Mouse (Mus musculus): ENCODE measurements around the gene Nt5c2. TPM values are rescaled to one million over a fixed set of nuclear protein-coding genes. Genes with fewer than 3 reads are reported as not detected.

Nt5c2 gene
- polyA plus RNA-seq, 1 experiment: 46.7 TPM

DNA sequence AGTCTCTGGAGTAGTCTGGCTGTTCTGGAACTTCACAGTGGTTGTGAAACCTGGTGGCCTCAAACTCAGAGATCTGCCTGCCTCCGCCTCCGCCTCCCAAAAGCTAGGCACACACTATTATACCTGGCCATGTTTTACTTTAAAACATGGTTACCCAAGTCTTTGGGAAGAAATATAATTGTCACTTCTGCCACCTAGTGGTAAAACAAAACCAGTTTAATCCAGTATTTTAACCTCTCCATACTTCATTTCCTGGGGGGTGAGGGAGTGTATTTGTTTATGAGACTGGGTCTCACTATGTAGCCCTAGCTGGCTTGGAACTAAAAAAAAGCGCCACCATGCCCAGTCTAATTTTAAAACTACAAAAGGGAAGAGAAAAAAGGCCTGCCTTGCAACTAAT is 28.7 kb upstream of the Nt5c2 start:
- no peak overlapping the region for H3K27ac ChIP-seq (ENCODE audit: insufficient read depth, low read length)
- no peak for TF ChIP-seq CTCF (IDR thresholded peaks at IDR 0.05; ENCODE audit: extremely low read depth, insufficient read depth, low read length)
- TF ChIP-seq POLR2A (IDR thresholded peaks at IDR 0.05; ENCODE audit: extremely low read depth, insufficient read depth, low read length): no peak
- H3K4me3 ChIP-seq (ENCODE audit: insufficient read depth, low read length): no peak overlapping the region
- peaks cover 3% of the 10 kb centered on the region for H3K4me1 ChIP-seq (ENCODE audit: control insufficient read depth, insufficient read depth, low read length)

DNA sequence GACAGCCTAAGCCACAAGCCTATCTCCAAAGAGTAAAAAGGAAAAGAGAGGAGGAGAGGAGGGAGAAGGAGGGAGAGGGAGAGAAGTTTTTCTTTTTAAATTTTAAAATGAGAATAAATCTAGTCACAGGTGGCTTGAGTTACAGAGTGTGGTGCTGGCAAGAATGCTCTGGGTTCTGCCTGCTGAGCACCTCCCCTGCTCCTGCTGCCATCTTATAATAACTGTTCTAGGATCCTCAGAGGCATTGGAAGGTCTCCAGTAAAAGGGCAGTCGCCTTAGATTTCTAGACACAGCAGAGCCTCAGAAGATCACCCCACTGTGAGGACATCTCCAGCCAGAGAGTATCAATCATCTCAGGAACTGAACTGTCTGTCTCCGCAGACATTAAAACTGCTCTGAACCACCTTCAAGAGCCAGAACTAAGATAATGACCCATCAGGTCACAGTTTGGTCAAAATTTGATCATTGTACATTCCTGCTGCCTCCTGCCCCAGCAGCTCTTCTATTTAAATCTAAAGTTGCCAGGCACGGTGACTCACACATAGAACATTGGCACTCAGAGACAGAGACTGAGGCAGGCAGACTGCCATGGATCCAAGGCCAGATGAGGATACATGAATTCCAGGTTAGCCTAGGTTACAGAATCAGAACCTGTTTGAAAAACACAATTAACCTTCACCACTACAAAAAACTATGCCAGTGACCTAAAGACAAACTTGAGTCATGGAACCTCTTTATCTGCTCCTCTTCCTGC is 25.9 kb upstream of the Nt5c2 start:
- no peak overlapping the region for H3K27ac ChIP-seq (ENCODE audit: insufficient read depth, low read length)
- TF ChIP-seq POLR2A (IDR thresholded peaks at IDR 0.05; ENCODE audit: extremely low read depth, insufficient read depth, low read length): no peak
- no peak for TF ChIP-seq CTCF (IDR thresholded peaks at IDR 0.05; ENCODE audit: extremely low read depth, insufficient read depth, low read length)
- H3K4me3 ChIP-seq (ENCODE audit: insufficient read depth, low read length): no peak overlapping the region
- H3K4me1 ChIP-seq (ENCODE audit: control insufficient read depth, insufficient read depth, low read length): peaks cover 3% of the 10 kb centered on the region

DNA sequence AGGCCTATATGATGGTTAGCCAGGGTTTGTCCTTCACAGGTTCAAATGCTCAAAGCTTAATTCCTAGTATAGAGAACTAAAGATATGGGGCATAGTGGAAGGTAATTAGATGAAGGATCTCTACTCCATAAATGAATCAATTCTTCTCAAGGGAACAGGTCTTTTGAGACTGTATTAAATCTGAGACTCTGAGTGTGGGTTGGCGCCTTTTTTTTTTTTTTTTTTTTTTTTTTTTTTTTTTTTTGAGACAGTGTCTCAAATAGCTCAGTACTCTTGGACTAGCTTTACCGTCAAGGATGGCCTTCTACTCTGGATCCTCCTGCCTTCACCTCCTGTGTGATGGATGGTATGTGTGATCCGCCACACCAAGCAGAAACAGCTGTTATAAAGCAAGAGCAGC is 21.6 kb upstream of the Nt5c2 start:
- H3K4me3 ChIP-seq (ENCODE audit: insufficient read depth, low read length): no peak overlapping the region
- TF ChIP-seq CTCF (IDR thresholded peaks at IDR 0.05; ENCODE audit: extremely low read depth, insufficient read depth, low read length) (no peak), POLR2A (IDR thresholded peaks at IDR 0.05; ENCODE audit: extremely low read depth, insufficient read depth, low read length) (no peak)
- H3K27ac ChIP-seq (ENCODE audit: insufficient read depth, low read length): no peak overlapping the region
- peaks cover 3% of the 10 kb centered on the region for H3K4me1 ChIP-seq (ENCODE audit: control insufficient read depth, insufficient read depth, low read length)

DNA sequence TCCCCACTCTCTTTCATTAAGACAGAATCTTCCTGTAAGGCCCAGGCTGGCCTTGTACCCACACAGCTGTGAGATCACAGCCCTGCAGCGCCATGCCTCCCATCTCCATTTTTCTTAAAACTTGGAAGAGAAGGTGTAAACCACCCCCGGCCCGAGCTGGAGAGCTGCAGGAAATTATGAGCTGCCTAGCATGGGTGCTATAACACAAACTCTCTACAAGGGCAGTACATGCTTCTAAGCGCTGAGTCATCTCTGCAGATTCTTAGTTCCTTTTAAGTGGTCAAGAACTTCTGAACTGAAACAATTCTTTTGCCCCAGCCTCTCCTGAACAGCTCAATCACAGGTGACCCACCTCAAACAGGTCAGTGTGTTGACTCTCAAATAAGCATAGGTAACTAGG is 20.0 kb upstream of the Nt5c2 start:
- no peak overlapping the region for H3K27ac ChIP-seq (ENCODE audit: insufficient read depth, low read length)
- H3K4me3 ChIP-seq (ENCODE audit: insufficient read depth, low read length): no peak overlapping the region
- TF ChIP-seq CTCF (IDR thresholded peaks at IDR 0.05; ENCODE audit: extremely low read depth, insufficient read depth, low read length) (no peak), POLR2A (IDR thresholded peaks at IDR 0.05; ENCODE audit: extremely low read depth, insufficient read depth, low read length) (no peak)
- H3K4me1 ChIP-seq (ENCODE audit: control insufficient read depth, insufficient read depth, low read length): no peaks in the 10 kb centered on the region

DNA sequence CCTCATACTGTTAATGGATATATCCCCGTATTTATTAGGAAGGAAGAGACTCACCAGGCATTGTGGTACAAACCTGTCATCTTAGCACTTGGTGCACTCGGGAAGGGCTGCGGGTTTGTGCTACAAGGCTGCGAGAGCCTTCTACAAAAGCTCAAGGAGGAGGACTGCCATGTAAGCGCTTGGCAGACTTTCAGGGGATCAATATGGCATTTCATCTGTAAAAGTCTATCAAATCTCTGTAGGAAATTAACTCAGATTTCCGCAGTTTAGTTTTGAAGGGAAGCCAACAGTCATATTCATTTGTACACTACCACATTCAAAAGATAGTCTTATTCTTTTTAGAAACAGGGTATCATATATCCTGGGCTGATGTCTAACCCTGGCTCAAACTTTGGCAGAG is 16.8 kb upstream of the Nt5c2 start:
- Histone ChIP-seq H3K4me1 (ENCODE audit: control insufficient read depth, insufficient read depth, low read length) (peaks cover under 1% of the 10 kb centered on the region), H3K27ac (ENCODE audit: insufficient read depth, low read length) (no peak overlapping the region), H3K4me3 (ENCODE audit: insufficient read depth, low read length) (no peak overlapping the region)
- TF ChIP-seq POLR2A (IDR thresholded peaks at IDR 0.05; ENCODE audit: extremely low read depth, insufficient read depth, low read length) (no peak), CTCF (IDR thresholded peaks at IDR 0.05; ENCODE audit: extremely low read depth, insufficient read depth, low read length) (no peak)

DNA sequence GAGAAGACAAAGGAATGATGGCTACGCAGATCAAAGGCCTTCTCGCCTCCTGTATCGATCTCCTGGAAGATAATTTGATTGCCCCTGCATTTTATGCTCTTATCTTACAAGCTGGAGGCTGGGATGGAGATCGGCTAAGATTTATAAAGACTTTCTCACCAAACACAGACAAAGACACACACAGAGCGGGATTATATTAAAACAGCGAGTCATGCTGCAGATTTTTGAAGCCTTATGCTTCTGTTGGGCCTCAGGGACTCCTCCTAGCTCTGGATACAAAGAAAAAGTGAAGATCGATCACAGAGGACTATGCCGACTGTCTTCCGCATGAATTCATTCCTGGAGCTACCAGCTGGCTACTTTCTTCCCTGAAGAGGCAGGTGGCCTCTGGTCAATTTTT is 14.8 kb upstream of the Nt5c2 start:
- Histone ChIP-seq H3K4me1 (ENCODE audit: control insufficient read depth, insufficient read depth, low read length) (peaks cover 1% of the 10 kb centered on the region), H3K4me3 (ENCODE audit: insufficient read depth, low read length) (no peak overlapping the region), H3K27ac (ENCODE audit: insufficient read depth, low read length) (no peak overlapping the region)
- TF ChIP-seq CTCF (IDR thresholded peaks at IDR 0.05; ENCODE audit: extremely low read depth, insufficient read depth, low read length) (no peak), POLR2A (IDR thresholded peaks at IDR 0.05; ENCODE audit: extremely low read depth, insufficient read depth, low read length) (no peak)

DNA sequence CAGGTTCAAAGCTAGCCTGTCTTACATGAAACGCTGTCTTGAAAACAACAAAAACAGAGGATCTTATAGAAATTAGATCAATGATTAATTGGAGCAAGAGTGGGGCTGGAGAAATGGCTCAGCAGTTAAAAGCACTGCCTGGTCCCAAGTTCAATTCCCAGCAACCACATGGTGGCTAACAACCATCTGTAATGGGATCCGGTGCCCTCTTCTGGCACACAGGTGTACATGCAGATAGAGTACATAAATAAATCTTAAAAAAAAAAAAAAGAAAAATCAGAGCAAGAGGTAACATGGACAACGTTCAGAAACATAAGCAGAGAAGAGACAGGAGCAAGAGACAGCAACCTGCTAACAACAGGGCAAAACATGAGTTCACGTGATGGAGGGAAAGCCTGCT is 11.6 kb upstream of the Nt5c2 start:
- H3K4me3 ChIP-seq (ENCODE audit: insufficient read depth, low read length): no peak overlapping the region
- no peak overlapping the region for H3K27ac ChIP-seq (ENCODE audit: insufficient read depth, low read length)
- TF ChIP-seq POLR2A (IDR thresholded peaks at IDR 0.05; ENCODE audit: extremely low read depth, insufficient read depth, low read length) (no peak), CTCF (IDR thresholded peaks at IDR 0.05; ENCODE audit: extremely low read depth, insufficient read depth, low read length) (no peak)
- peaks cover 1% of the 10 kb centered on the region for H3K4me1 ChIP-seq (ENCODE audit: control insufficient read depth, insufficient read depth, low read length)

DNA sequence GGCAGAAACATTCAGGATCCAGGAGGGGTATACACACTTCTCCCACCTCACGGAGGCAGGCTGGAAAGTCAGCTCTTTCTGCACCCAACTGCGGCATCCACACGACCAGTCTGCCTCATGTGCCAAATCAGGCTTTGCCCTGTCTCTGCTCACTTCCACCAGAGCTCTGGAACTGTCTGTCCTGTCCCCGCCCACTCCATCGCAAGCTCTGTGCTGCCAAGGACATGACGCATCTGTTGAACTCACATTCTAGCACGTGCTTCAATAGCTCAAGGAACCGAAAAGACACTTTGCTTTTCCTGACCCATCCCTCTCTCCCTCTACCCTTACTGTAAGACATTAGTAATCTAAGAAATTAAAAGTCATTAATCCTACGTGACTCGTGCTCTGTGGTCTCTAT is 10.0 kb upstream of the Nt5c2 start:
- TF ChIP-seq CTCF (IDR thresholded peaks at IDR 0.05; ENCODE audit: extremely low read depth, insufficient read depth, low read length) (no peak), POLR2A (IDR thresholded peaks at IDR 0.05; ENCODE audit: extremely low read depth, insufficient read depth, low read length) (0 out of 2 replicates have a peak, but pooled peaks have one; percentile 15)
- Histone ChIP-seq H3K27ac (ENCODE audit: insufficient read depth, low read length) (no peak overlapping the region), H3K4me3 (ENCODE audit: insufficient read depth, low read length) (no peak overlapping the region), H3K4me1 (ENCODE audit: control insufficient read depth, insufficient read depth, low read length) (peaks cover 1% of the 10 kb centered on the region)

DNA sequence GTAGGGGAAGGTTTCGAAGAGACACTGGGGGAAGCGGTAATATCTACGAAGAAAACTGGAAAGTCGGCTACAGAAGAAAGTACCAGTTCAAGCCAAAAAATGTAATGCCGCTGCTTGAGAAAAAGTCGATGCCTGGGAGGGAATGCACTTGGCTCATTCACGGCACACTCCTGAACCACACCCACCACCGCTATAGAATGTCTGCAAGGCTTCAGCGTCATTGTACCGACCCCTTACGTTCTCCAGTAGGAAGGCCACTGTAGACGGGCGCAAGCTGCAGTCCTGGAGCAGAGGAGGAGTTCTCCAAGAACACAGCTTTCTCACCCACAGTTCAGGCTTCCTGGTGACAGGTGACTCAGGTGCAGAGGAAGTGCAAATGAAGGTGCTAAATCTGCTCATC is 8.6 kb upstream of the Nt5c2 start:
- H3K27ac ChIP-seq (ENCODE audit: insufficient read depth, low read length): no peak overlapping the region
- no peak overlapping the region for H3K4me3 ChIP-seq (ENCODE audit: insufficient read depth, low read length)
- peaks cover 5% of the 10 kb centered on the region for H3K4me1 ChIP-seq (ENCODE audit: control insufficient read depth, insufficient read depth, low read length)
- TF ChIP-seq POLR2A (IDR thresholded peaks at IDR 0.05; ENCODE audit: extremely low read depth, insufficient read depth, low read length) (no peak), CTCF (IDR thresholded peaks at IDR 0.05; ENCODE audit: extremely low read depth, insufficient read depth, low read length) (no peak)

DNA sequence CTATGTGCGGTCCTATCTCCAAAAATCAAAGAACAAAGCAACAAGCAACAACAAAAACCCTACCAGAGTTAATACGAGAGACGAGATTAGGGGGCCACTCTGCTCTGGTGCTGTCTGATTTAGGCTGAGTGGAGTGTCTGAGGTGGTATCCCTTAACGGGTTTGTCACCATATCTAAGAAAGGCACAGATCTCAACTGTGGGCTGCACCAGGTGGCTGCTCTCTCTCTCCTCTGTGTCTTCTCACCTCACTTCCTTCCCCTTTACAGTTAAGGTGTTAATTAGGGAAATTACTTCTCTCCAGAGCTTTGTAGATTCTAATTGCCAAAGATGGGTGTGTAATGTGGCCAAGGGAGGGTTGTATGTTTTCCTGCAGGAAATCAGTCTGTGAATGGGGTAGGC is 7.8 kb upstream of the Nt5c2 start:
- TF ChIP-seq POLR2A (IDR thresholded peaks at IDR 0.05; ENCODE audit: extremely low read depth, insufficient read depth, low read length) (no peak), CTCF (IDR thresholded peaks at IDR 0.05; ENCODE audit: extremely low read depth, insufficient read depth, low read length) (no peak)
- Histone ChIP-seq H3K4me3 (ENCODE audit: insufficient read depth, low read length) (no peak overlapping the region), H3K4me1 (ENCODE audit: control insufficient read depth, insufficient read depth, low read length) (peaks cover 5% of the 10 kb centered on the region), H3K27ac (ENCODE audit: insufficient read depth, low read length) (no peak overlapping the region)
